Mouse (Mus musculus): Measurements from ENCODE around the gene Tgfbr3l. TPM values are rescaled to one million over a fixed set of nuclear protein-coding genes. Genes with fewer than 3 reads are reported as not detected.
"Not testable (repeated sequence)": the region's sequence is repeated elsewhere in the genome, so short reads cannot be mapped to it uniquely, and the experiment has no call there.

Gene Tgfbr3l
- polyA plus RNA-seq, 1 experiment: 9.0 TPM

DNA sequence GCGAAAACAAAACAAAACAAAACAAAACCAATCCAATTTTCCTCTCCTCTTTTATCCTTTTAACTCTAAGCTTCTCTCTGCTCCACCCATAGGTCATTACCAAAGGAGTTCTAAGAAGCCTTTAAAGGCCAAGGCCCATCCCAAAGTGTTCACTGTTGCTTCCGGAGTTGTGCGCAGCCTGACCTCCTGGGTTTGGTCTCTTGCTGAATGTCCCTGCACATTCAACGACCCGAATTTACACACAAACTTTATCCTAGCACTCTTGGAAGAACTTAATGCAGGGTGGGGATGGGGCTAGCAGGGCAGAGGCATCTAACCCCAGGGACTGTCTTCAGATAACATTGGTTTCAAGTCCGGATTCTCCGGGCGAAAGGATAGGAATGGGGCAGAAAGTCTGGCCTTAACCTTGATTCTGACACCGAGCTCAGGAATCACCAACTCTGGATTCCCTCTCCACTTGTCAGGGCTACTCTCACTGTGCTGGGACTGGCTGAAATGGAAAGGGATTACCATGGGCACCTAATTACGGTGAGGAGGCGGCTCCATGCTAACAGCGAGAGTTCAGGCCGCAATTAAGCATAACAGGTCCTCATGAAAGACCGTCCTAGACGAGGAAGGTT lies 10.1 kb upstream of the Tgfbr3l start:
- DNase-seq (ENCODE audit: low read depth): no peak

DNA sequence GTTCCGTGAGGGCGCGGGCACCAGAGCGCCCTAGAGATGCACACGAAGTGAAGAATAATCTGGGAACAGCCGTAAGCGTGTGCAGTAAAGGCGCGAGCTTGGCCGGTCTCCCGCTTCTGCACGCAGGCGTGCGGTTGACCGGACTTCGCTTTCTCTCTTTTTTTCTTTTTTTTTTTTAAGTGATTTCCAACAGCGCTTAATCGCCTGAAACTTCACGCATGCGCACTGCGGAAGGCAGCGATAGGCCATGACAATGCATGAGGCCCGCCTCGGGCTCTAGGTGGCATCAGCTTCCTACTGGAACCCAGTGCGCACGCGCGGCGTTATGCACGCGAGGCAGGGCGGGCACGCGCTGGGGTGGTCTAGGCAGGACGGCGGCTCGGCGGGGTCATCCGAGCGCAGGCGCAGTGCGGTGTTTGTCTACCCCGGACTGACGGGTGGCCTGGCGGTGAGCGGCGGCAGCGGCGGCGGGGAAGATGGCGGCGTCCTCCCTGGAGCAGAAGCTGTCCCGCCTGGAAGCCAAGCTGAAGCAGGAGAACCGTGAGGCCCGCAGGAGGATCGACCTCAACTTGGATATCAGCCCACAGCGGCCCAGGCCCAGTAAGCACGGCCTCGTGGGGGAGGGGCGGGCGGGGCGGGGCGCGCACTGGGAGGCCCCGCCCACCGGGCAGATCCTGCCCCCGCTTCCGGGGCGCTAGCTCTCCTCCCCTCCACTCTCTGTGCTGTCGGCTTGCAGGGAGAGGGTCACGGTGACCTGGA lies 9.4 kb upstream of the Tgfbr3l start, which contains the start of the genes Map2k7 and Gm49320:
Gene Map2k7 (plus strand): TSS at position 307 of the 759 bp plus-strand sequence.
Gene Gm49320 (plus strand): TSS at position 432 of the 759 bp plus-strand sequence.
- no peak for DNase-seq (ENCODE audit: low read depth)

DNA sequence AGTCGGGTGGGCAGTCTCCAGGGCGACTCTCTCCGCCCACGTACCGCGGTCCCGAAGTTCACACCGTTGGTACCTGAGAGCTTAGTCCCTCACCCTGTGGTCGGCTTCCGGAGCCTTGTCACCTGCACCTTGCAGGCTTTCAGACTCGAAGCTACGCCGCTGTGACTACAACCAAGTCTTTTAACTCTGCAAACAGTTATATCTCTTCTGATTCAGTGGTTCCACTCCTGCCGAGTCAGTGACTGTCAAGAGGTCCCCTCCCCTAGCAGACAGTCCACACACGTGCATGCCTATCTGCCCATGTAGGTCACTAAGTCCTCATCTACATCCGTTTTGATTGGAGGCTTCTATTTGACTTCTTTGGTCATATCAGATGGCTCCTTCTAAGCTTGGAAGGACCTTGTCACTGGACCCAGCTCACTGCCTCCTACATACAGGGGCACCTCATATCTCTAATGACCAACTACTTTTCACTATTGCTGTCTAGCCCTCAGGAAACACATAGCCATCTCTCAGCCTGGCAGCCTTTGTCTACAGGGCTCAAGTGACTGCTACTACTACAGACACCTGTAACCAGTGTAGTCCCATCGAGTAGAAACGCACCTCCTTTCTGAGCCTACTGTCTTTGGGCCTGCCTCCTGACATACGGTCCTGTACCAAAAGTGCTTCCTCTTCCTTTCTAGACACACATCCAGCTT lies 8.7 kb upstream of the Tgfbr3l start:
- no peak for DNase-seq (ENCODE audit: low read depth)

DNA sequence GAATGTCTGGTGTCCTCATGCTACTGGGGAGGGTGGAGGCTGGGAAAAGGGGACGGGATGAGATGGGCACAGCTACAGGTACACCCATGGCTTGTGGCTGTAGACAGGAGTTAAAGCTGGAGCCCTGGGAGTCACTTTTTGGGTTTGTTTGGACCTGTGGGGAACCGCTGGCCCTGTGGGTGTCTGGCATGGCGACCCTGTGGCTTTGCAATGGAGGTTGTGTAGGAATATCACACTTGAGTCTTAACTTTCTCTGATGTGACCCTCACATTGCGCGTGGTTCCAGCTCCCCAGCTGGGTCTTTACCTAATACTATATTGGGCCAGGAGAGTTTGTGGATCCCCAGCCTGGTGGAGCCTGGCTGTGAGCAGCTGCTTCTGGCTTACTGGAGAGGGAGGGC lies 3.0 kb upstream of the Tgfbr3l start:
- DNase-seq (ENCODE audit: low read depth): no peak

DNA sequence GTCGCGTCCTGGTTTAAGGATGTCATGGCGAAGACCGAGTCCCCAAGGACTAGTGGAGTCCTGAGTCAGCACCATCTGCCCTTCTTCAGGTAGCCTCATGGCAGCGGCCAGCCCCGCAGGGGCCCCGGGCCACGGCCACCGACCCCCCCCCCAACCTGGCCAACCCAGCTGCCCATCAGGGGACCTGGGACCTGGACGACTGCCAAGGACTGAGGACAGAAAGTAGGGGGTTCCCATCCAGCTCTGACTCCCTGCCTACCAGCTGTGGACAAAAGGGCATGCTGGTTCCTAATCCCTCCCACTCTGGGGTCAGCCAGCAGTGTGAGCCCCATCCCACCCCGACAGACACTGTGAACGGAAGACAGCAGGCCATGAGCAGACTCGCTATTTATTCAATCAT lies 2.3 kb upstream of the Tgfbr3l start:
- DNase-seq (ENCODE audit: low read depth): no peak

DNA sequence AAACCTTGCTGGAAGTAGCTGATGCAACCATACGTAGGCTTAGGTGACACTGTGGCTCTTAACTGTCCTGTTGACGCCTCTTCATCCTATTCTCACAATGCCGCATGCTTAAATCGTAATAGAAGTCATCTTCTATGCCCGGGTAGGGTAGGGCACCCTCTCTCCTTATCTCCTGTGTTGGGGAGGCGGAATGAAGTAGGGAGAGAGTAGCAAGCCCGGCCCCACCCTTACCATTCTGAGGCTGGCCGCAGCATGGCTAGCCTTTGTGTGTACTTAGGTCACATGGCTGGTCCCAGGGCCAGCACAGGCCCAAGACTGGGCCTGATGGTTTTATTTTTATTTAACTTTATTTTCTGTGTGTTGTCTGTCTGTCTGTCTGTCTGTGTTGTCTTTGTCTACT lies 773 bp upstream of the Tgfbr3l start:
- DNase-seq (ENCODE audit: low read depth): no peak

DNA sequence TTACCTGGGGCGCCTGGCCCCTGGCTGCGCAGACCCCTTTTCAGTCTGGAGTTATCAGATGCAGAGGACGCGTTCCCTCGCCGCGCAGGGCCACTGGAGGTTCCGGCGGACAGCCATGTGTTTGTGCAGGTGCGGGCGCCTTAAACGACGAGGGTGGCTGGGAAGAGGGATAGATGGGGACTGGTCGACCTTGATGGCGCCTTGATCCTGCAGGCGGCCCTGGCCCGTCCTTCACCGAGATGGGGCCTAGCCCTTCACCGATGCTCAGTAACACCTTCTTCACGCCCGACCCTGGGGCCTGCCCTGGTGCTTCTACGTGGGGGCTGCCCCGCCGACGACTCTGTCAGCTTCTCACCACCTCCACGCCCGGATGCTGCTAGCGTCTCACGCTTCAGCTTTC lies 1.2 kb downstream of the Tgfbr3l start:
- DNase-seq (ENCODE audit: low read depth): no peak

DNA sequence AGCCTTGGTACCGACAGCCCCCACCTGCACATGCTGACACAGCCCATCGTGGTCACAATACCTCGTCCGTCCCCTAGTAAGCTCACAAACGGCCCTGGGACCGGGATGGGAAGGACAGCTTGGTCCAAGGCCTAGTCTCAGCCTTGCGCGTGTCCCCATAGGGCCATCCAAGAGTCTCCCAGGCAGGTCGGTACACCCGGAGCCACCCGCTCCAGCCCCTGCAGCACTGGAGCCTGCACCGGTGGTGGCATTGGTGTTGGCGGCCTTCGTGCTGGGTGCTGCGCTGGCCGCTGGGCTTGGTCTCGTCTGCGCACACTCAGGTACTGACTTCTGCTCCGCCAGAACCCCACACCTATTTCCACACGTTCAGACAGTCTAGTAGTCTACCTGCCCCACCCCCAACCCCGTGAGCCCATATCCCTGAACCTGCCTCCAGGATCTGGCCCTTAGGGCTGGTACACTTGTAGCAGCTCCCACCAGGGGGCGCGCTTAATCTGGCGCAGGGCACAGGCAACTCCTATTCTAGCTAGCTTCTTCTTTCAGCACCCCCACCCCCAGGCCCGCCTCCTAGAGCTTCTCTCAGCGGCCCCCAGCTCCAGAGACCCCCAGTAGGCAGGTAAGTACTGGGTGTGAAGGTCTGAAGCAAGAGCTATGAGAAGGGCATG lies 2.4 kb downstream of the Tgfbr3l start:
- DNase-seq (ENCODE audit: low read depth): no peak

DNA sequence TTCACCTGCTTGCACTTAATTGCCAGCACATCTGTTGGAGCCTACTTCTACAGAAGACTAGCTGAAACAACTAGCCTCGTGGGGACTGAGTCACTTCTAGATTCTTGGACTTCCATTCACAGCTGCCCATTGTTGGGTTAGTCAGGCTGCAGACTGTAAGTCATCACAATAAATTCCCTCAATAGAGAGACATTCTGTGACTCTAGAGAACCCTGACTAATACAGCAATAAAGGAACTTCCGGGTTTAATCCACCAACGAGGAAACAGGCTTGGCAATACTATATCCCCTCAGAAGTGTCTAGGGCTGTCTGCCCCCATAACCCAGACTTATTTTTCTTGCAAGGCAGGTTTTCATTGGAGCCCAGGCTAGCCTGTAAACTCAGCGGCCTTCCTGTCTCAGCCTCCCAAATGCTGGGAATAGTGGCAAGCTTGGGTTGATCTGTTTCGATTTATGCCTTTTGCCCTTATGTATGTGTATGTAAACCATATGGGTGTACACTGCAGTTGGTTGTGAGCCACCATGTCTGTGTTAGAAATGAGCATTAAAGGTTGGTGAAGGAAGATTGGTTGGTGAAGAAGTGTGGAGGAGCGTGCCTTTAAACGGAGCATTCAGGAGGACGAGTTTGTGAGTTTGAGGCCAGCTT lies 4.2 kb downstream of the Tgfbr3l start:
- no peak for DNase-seq (ENCODE audit: low read depth)

DNA sequence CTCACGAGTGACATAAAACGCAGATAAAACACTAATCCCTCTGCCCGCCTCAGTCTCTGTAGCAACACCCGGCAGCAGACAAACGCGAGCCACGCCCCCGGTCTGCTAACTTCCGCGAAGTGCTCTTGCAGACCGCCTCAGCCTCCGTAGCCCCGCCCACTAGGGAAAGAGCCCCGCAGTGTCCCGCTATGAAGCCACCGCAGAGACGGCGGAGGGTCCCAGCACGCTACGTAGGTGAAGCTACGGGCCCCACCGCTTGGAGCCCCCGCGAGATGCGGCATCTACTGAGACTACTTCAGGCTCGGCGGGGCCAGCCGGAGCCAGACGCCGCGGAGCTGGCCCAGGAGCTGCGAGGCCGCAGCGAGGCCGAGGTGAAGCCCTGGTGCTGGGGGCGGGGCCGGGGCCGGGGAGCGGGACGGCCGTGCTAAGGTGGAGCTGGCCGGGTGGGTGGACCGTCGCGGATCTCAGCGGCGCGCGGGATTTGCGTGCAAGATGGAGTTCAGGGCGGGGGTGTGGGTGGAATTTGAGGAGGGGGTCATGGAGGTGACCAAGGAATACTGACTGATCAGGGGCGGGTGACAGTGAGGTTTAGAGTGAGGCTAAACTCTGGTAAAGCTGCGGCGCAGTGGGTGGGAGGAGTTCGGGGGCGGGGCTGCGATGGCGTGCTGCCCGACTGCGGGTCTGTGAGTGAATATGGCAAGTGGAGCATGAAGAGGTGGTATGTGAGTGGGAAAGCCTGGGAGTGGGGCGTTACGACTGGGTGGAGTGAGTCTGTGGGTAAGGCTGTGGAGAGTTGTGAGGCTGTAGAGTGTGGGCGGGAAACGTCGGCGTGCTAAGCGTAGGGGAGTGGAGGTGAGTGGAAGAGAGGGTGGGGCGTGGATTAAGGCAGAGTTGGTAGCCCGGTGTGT lies 5.2 kb downstream of the Tgfbr3l start, which contains the start of gene Snapc2:
Gene Snapc2 (plus strand): TSS at position 147 of the 908 bp plus-strand sequence.
- no peak for DNase-seq (ENCODE audit: low read depth)

DNA sequence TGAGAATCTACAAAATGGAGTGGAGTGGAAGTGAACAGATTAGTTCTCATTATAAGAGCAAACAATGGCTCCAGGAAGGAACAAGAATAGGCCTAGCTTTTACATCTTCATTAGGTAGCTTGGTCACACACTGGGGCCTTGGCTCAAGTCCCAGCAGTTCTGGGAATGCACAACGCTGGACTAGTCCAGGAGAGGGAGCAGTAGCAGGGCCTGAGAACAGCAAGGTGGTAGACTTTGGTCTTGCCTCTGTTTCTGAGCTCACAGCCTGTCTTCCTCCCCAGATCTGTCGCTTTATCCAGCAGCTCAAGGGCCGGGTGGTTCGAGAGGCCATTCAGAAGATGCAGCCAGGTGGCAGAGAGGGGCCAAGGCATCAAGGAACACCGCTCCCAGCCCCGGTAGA lies 6.0 kb downstream of the Tgfbr3l start:
- DNase-seq (ENCODE audit: low read depth): no peak

DNA sequence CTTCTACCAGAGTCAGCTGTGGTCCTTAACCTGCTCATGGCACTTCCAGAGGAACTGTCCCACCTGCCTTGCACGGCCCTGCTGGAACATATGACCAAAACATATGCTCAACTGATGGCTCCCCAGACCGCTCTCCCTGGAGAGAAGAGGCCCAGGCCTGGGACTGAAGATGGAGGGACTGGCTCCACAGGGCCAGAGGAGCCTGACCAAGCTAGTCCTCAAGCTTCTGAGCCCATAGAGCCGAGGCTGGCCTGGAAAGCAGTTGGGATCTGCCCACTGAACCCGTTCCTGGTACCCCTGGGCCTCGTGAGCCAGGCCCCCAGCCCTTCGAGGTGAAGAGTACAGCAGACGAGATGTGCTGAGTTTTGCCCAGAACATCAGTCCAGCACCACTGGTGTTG lies 7.5 kb downstream of the Tgfbr3l start:
- not testable (repeated sequence) for DNase-seq (ENCODE audit: low read depth)

DNA sequence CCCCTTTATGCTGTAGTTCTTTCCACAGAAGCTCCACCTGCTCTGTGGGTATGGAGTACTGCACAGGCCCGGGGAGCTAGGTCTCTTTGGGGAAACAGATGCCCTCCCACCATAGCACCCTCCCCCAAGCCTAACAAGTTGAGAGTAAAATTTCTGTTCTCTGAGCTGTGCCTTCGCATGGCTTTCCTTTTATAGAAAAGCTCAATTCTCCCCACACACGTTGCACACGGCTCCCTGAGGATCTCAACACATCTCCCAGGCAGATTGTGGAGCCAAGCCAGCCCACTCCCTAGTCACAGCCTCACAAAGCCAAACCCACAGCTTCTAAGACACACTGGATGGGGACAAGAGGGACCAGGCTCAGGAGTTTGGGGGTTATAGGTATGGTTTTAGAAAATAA lies 8.9 kb downstream of the Tgfbr3l start:
- no peak for DNase-seq (ENCODE audit: low read depth)

DNA sequence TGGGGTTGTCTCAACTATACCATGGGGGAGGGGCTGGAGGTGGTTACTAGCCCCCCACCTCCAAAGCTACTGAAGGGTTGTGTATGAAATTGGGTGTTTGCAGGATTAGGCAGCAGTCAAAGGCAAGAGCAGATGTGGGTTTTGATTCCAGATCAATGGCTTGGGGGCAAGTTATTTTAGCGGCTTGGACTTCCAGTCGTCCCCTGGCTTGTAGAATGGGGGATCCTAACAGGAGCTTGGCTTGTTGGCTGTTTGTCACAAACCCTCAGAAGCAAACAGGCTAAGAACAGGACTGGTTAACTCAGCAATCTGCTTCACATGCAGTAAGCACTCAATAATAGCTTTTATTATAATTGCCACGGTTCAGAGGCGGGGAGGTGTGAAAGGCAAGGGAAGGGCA lies 9.3 kb downstream of the Tgfbr3l start:
- DNase-seq (ENCODE audit: low read depth): no peak

DNA sequence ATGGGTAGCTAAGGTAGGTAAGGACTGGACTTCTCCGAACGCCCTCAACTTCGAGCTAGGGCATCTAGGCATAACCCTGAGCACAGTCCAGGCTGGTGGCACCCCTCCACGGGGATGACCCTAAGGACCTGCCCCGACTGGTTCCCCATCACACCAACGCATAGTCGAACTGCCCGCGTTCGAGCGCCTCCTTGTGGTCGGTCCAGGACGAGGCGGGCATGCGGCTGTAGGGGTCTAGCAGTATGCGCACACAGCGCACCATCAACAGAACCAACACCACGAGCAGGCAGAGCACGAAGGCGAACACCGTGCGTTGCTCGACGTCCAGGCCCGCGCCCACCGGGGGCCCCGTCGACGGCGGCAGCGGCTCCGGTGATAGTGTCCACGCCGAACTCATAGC lies 10.2 kb downstream of the Tgfbr3l start:
- no peak for DNase-seq (ENCODE audit: low read depth)

DNA sequence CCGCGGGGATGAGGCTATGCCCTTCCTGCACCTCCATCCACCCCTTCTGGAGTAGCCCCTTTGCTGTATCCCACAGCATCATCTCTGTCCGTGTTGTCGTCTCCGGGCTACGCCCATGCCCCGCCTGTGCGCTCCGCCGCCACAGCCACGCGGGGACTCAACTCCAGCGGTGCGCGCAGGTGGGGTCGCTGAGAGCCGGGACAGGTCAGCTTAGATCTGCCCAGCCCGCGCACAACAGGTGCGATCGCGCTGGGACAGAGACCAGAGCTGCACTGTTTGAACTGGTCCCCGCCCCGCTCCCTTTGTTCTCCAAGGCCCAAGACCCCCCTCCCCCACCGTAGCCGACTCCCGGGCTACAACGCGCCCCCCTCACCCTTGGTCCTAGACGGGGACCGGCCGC lies 10.7 kb downstream of the Tgfbr3l start:
- DNase-seq (ENCODE audit: low read depth): no peak

DNA sequence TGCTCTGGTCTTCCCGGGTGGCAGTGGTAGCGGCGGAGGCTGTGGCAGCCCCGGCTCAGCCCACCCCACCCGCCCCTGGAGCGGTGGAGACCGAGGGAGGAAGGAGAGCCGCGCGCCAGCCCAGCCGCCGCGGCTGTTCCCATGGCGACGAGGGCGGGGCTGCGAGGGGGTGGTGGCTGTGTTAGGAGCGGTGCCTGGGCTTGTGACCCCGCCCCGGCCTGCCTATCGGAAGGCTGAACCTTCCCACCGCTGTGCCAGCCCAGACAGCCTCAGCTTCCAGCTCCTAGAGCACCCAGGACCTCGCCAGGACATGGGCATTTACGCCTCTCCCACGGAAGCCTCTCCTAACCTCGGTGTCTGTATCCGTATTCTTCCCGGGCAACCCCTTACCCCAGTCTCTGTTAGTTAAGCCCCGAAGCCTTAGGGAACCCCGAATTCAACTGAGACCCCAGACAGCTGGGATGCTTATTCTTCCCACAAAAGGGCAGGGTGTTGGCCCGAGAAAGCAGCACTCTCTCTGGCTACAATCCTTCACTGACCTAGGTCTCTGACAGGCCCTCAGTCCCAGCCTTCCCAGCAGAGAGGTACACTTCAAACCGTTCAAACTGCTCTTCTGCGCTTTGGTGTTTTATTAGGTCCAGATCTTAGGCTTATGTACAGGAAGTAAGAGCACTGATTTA lies 11.3 kb downstream of the Tgfbr3l start, which contains the start of gene Ctxn1:
Gene Ctxn1 (minus strand): TSS at position 150 of the 680 bp plus-strand sequence.
- no peak for DNase-seq (ENCODE audit: low read depth)

DNA sequence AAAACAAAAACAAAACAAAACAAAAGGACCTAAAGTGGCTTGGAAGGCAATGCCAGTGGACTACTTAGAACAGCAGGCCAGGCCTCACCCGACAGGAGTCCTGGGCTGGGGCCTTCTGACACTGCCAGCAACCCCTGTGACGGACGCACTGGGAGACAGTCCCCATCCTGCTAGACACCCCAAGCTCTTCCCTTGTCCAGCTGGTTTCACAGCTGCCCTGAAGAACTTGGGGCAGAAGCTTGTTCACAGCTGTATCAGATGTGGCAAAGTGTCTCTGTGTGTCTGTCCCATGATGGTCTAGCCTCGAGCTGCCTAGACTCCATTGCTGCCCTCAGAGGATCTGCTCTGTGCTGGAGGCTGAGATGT lies 11.8 kb downstream of the Tgfbr3l start:
- DNase-seq (ENCODE audit: low read depth): no peak

DNA sequence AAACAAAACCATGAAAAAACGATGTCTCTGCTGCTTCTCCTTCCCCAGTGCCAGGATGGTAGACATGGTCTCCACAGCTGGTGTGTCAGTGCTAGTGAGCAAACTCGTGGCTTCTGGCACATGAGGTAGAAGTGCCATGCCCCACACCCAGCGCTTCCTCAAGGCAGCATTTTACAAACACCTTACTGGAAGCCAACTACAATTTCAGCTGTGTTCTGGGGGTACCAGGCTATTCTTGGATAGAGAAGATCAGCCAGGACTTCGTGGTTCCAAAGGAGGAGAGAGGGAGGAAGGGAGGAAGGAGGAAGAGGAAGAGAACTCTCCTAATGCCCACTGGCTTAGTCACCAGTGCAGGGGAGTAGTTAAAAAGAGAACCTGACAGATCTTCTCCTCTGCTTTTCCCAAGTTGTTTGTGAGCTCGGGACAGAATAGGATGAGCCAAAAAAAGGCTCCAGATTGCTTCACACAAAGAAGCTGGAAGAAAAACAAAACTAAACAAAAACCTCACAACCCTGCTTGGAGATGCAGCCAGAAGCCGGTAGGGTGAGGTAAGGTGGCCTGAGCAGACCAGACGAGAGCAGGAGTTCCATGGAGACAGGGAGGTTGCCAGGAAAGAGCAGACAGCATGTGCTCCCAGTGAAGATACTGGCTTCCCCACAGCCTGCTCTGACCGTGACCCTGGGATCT lies 15.2 kb downstream of the Tgfbr3l start:
- DNase-seq (ENCODE audit: low read depth): no peak
